Mouse (Mus musculus): ENCODE results near the gene Syn2.

DNA sequence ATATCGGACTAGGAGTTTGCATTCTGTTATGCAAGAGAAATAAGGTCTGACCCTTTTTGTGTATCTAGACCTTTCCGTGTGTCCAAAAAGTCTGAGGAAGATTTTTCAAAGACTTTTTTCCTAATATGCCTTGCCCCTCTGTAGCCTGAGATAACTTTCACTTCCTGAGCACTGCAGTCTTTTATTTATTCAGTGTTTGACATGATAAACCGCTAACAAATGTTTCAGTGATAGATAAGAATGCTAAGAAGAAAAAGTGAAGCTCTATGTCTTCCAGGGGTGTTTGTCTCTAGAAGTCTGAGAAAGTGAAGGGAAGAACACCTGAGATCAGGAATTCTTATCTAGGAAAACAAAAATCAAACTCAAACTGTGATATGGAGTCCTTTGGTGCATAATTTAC lies 66.1 kb downstream of the Syn2 start:
- TF ChIP-seq POLR2AphosphoS5 (IDR thresholded peaks at IDR 0.05; ENCODE audit: insufficient replicate concordance, low read depth, low read length) (no peak), CTCF (IDR thresholded peaks at IDR 0.05; ENCODE audit: low read depth, low read length) (no peak), GATA1 (IDR thresholded peaks at IDR 0.05; ENCODE audit: borderline replicate concordance, low read length) (no peak), TAL1 (conservative IDR thresholded peaks at IDR 0.05; ENCODE audit: low read depth, low read length) (no peak), GATA2 (IDR thresholded peaks at IDR 0.05; ENCODE audit: borderline replicate concordance, low read depth, low read length) (no peak)

All from G1E (cell line).